Mouse (Mus musculus): ENCODE data around the gene Spp2. TPM values are rescaled to one million over a fixed set of nuclear protein-coding genes. Genes with fewer than 3 reads are reported as not detected.
"Not testable (repeated sequence)": the region's sequence is repeated elsewhere in the genome, so short reads cannot be mapped to it uniquely, and the experiment has no call there.

The Spp2 gene
- polyA plus RNA-seq, 1 experiment from 2014 or later = 0.53 TPM

DNA sequence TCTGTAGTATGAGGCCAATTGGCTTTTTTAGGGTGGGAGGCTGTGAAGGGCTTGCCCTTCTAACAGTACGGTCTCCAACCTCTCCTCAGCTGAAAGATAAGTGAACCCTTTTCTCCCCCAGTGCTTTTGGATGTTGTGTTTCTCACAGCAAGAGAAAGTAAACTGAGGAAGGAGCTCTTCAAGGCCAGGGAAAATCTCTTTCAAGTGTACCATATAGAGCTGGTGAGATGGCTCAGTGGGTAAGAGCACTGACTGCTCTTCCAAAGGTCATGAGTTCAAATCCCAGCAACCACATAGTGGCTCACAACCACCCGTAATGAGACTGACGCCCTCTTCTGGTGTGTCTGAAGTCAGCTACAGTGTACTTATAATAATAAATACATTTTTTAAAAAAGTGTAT lies 41.3 kb downstream of the Spp2 start:
- not testable (repeated sequence) for H3K9ac ChIP-seq (replicated peaks; ENCODE audit: low read depth, low read length); H3K4me2 ChIP-seq (ENCODE audit: low read length); H3K27ac ChIP-seq (ENCODE audit: low read length); H3K27me3 ChIP-seq (replicated peaks; ENCODE audit: control insufficient read depth, insufficient read depth, low read length); H3K36me3 ChIP-seq (ENCODE audit: control insufficient read depth, insufficient read depth); H3K4me3 ChIP-seq (replicated peaks; ENCODE audit: low read length); ATAC-seq; H3K9me3 ChIP-seq (ENCODE audit: control insufficient read depth, low read length); H3K4me1 ChIP-seq (replicated peaks; ENCODE audit: control insufficient read depth, insufficient read depth, low read length)
- 76% methylated on average over 3 of the region's 3 CpGs for WGBS

DNA sequence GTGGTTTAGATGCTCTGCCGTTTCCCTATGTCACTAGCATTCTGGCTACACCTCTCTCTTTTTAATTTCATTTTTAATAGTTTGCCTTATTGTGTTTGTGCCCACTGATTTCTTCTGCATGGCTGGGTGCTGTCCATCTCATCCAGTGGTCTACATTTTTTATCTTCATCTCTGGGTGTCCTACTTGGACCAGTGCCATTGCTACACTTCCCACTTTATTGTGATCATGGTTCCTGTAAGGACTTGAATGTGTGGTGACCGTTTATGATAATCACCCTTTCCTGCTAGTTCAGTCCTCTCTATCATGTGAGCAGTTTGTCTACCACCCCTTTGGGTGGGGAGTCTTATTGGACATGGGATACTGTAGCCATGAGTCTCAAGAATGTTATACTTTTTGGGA lies 43.0 kb downstream of the Spp2 start:
- no peak overlapping the region for H3K9ac ChIP-seq (replicated peaks; ENCODE audit: low read depth, low read length)
- peaks cover 2% of the 10 kb centered on the region; the same call in 1 of the 2 replicates for H3K4me1 ChIP-seq (replicated peaks; ENCODE audit: control insufficient read depth, insufficient read depth, low read length)
- H3K4me2 ChIP-seq (ENCODE audit: low read length) = no peak overlapping the region
- no peak overlapping the region for H3K4me3 ChIP-seq (replicated peaks; ENCODE audit: low read length)
- no peaks in the 10 kb centered on the region for H3K9me3 ChIP-seq (ENCODE audit: control insufficient read depth, low read length)
- no peak for ATAC-seq
- no peaks in the 10 kb centered on the region for H3K27me3 ChIP-seq (replicated peaks; ENCODE audit: control insufficient read depth, insufficient read depth, low read length)
- no peaks in the 10 kb centered on the region for H3K36me3 ChIP-seq (ENCODE audit: control insufficient read depth, insufficient read depth)
- no peak overlapping the region for H3K27ac ChIP-seq (ENCODE audit: low read length)
- 87% methylated on average over 2 of the region's 2 CpGs for WGBS

- Histone ChIP-seq H3K27me3 (replicated peaks; ENCODE audit: control insufficient read depth, insufficient read depth, low read length) (no peaks in the 10 kb centered on the region), H3K36me3 (ENCODE audit: control insufficient read depth, insufficient read depth) (no peaks in the 10 kb centered on the region), H3K9ac (replicated peaks; ENCODE audit: low read depth, low read length) (no peak overlapping the region), H3K4me3 (replicated peaks; ENCODE audit: low read length) (no peak overlapping the region), H3K4me1 (replicated peaks; ENCODE audit: control insufficient read depth, insufficient read depth, low read length) (peaks cover 2% of the 10 kb centered on the region; the same call in 1 of the 2 replicates), H3K9me3 (ENCODE audit: control insufficient read depth, low read length) (no peaks in the 10 kb centered on the region), H3K4me2 (ENCODE audit: low read length) (no peak overlapping the region), H3K27ac (ENCODE audit: low read length) (no peak overlapping the region)
- no peak for ATAC-seq
- 84% methylated on average over 4 of the region's 4 CpGs for WGBS
Observed at GRCm38 (mm10) chr1:88450668-88451067, 43.9 kb downstream of the Spp2 start.

DNA sequence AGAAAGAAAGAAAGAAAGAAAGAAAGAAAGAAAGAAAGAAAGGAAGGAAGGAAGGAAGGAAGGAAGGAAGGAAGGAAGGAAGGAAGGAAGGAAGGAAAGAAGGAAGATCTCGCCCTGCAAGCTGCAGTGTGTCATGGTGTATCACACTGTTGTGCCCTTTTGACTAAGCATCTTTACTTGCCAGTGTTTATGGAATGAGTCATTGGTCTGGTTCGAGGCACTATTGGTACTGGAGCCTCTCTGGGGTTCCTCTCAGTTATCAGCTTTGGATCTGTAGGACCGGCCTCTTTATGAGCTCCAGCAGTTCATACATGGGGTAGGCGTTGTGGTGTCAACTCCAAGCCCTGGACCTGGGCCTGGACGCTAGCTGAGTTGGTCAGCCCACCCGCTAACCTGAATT lies 45.4 kb downstream of the Spp2 start:
- H3K4me3 ChIP-seq (replicated peaks; ENCODE audit: low read length) = no peak overlapping the region
- H3K27me3 ChIP-seq (replicated peaks; ENCODE audit: control insufficient read depth, insufficient read depth, low read length) = no peaks in the 10 kb centered on the region
- no peak overlapping the region for H3K9ac ChIP-seq (replicated peaks; ENCODE audit: low read depth, low read length)
- H3K27ac ChIP-seq (ENCODE audit: low read length) = no peak overlapping the region
- H3K36me3 ChIP-seq (ENCODE audit: control insufficient read depth, insufficient read depth) = no peaks in the 10 kb centered on the region
- 91% methylated on average over 6 of the region's 6 CpGs for WGBS
- no peak overlapping the region for H3K4me2 ChIP-seq (ENCODE audit: low read length)
- H3K9me3 ChIP-seq (ENCODE audit: control insufficient read depth, low read length) = no peaks in the 10 kb centered on the region
- no peaks in the 10 kb centered on the region; the same call in 1 of the 2 replicates for H3K4me1 ChIP-seq (replicated peaks; ENCODE audit: control insufficient read depth, insufficient read depth, low read length)
- ATAC-seq = no peak

- Histone ChIP-seq H3K9ac (replicated peaks; ENCODE audit: low read depth, low read length) (no peak overlapping the region), H3K4me1 (replicated peaks; ENCODE audit: control insufficient read depth, insufficient read depth, low read length) (no peaks in the 10 kb centered on the region), H3K27me3 (replicated peaks; ENCODE audit: control insufficient read depth, insufficient read depth, low read length) (no peaks in the 10 kb centered on the region), H3K27ac (ENCODE audit: low read length) (no peak overlapping the region), H3K4me3 (replicated peaks; ENCODE audit: low read length) (no peak overlapping the region), H3K9me3 (ENCODE audit: control insufficient read depth, low read length) (peaks cover 3% of the 10 kb centered on the region; the same call in 1 of the 2 replicates), H3K36me3 (ENCODE audit: control insufficient read depth, insufficient read depth) (no peaks in the 10 kb centered on the region), H3K4me2 (ENCODE audit: low read length) (no peak overlapping the region)
- ATAC-seq = no peak
- 57% methylated on average over 3 of the region's 3 CpGs for WGBS
Observed at GRCm38 (mm10) chr1:88454703-88455102, 47.9 kb downstream of the Spp2 start.

DNA sequence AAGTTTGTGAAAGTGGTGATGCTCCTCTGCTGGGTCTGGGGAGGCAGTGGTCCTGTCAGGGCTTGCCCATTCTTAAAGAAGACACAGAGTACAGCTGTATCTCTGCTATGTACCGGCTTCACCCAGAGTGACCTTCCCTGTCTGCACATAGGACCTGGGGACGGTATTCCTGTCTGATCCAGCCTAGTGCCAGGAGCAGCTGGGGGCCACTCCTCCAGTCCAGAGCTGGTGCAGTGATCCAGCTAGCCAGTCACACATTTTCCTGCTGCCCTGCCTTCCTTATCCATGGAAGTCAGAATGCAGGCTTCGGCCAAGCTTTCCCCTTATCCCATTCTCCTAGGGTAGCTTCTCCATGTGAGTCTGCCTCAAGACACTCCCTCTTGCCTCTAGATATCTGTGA lies 49.0 kb downstream of the Spp2 start:
- Histone ChIP-seq H3K9me3 (ENCODE audit: control insufficient read depth, low read length) (peaks cover 3% of the 10 kb centered on the region; the same call in 1 of the 2 replicates), H3K4me1 (replicated peaks; ENCODE audit: control insufficient read depth, insufficient read depth, low read length) (no peaks in the 10 kb centered on the region), H3K4me3 (replicated peaks; ENCODE audit: low read length) (no peak overlapping the region), H3K9ac (replicated peaks; ENCODE audit: low read depth, low read length) (no peak overlapping the region), H3K36me3 (ENCODE audit: control insufficient read depth, insufficient read depth) (no peaks in the 10 kb centered on the region), H3K4me2 (ENCODE audit: low read length) (no peak overlapping the region), H3K27ac (ENCODE audit: low read length) (no peak overlapping the region), H3K27me3 (replicated peaks; ENCODE audit: control insufficient read depth, insufficient read depth, low read length) (no peaks in the 10 kb centered on the region)
- WGBS = 81% methylated on average over 3 of the region's 3 CpGs
- no peak for ATAC-seq

DNA sequence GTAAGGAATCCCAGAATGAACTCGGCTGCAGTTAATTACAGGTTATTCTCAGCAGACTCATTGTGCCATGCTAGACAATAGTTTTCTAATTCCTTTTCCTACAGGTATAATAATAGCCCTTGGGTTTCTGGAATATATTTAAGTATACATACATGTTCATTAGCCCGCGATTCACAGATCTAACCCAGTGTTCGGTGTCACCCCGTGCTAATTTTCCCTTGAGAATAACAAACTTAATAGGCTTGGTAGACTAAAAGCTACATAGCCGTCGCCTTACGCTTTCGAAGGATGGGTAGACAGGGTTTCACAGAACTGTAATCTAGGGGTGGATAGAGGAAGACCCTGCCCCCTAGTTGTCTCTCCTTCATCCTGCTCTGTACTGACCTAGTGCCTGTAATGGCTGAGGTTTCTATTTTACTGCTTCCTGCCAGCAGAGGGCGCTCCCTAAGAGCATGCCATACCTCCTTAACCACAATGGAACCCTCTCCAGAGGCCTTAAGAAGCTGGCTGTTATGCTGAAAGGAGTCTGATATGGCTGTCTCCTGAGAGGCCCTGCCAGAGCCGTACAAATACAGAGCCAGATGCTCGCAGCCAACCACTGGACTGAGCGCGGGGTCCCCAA lies 49.8 kb downstream of the Spp2 start:
- ATAC-seq = peak; percentile 72
- no peak overlapping the region for H3K27ac ChIP-seq (ENCODE audit: low read length)

GRCm38 (mm10) chr1:88459196-88459595 lies 52.4 kb downstream of the Spp2 start:
- H3K9ac ChIP-seq (replicated peaks; ENCODE audit: low read depth, low read length) = no peak overlapping the region
- no peak overlapping the region for H3K27ac ChIP-seq (ENCODE audit: low read length)
- H3K4me1 ChIP-seq (replicated peaks; ENCODE audit: control insufficient read depth, insufficient read depth, low read length) = no peaks in the 10 kb centered on the region
- H3K9me3 ChIP-seq (ENCODE audit: control insufficient read depth, low read length) = peaks cover 3% of the 10 kb centered on the region; the same call in 1 of the 2 replicates
- ATAC-seq = no peak
- 88% methylated on average over 4 of the region's 4 CpGs for WGBS
- H3K36me3 ChIP-seq (ENCODE audit: control insufficient read depth, insufficient read depth) = no peaks in the 10 kb centered on the region
- no peaks in the 10 kb centered on the region for H3K27me3 ChIP-seq (replicated peaks; ENCODE audit: control insufficient read depth, insufficient read depth, low read length)
- no peak overlapping the region for H3K4me3 ChIP-seq (replicated peaks; ENCODE audit: low read length)
- no peak overlapping the region for H3K4me2 ChIP-seq (ENCODE audit: low read length)

More for the DNA sequence above, 49.8 kb downstream of the Spp2 start:
- WGBS = 46% methylated on average over 14 of the region's 14 CpGs
- Histone ChIP-seq H3K4me3 (replicated peaks; ENCODE audit: low read length) (no peak overlapping the region), H3K36me3 (ENCODE audit: control insufficient read depth, insufficient read depth) (no peaks in the 10 kb centered on the region), H3K9me3 (ENCODE audit: control insufficient read depth, low read length) (peaks cover 3% of the 10 kb centered on the region; the same call in 1 of the 2 replicates), H3K27me3 (replicated peaks; ENCODE audit: control insufficient read depth, insufficient read depth, low read length) (no peaks in the 10 kb centered on the region), H3K4me2 (ENCODE audit: low read length) (no peak overlapping the region), H3K9ac (replicated peaks; ENCODE audit: low read depth, low read length) (no peak overlapping the region), H3K4me1 (replicated peaks; ENCODE audit: control insufficient read depth, insufficient read depth, low read length) (no peaks in the 10 kb centered on the region)

DNA sequence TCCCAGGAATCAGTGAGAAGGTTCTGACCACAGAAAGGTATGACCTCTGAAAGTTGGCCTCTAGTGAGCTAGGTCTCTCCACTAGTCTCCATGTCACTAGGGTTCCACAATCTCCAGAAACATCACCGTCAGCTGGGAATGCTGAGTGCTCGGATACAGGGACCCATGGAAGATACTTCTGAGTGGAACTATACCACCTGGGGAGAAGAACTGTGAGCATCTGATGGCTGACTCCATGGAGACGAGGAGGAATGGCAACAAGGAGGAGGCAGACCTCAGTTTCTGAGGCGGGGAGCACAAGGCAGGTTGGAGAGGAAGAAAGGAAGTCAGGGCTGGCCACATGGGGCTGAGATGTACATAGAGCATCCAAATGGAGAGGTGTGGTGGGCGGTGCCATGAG lies 52.9 kb downstream of the Spp2 start:
- H3K27me3 ChIP-seq (replicated peaks; ENCODE audit: control insufficient read depth, insufficient read depth, low read length) = no peaks in the 10 kb centered on the region
- no peaks in the 10 kb centered on the region for H3K36me3 ChIP-seq (ENCODE audit: control insufficient read depth, insufficient read depth)
- 83% methylated on average over 5 of the region's 5 CpGs for WGBS
- H3K4me2 ChIP-seq (ENCODE audit: low read length) = no peak overlapping the region
- H3K9ac ChIP-seq (replicated peaks; ENCODE audit: low read depth, low read length) = no peak overlapping the region
- no peak overlapping the region for H3K4me3 ChIP-seq (replicated peaks; ENCODE audit: low read length)
- no peak overlapping the region for H3K27ac ChIP-seq (ENCODE audit: low read length)
- ATAC-seq = no peak
- peaks cover 3% of the 10 kb centered on the region; the same call in 1 of the 2 replicates for H3K9me3 ChIP-seq (ENCODE audit: control insufficient read depth, low read length)
- no peaks in the 10 kb centered on the region for H3K4me1 ChIP-seq (replicated peaks; ENCODE audit: control insufficient read depth, insufficient read depth, low read length)

- Histone ChIP-seq H3K9me3 (ENCODE audit: control insufficient read depth, low read length) (peaks cover 3% of the 10 kb centered on the region; the same call in 1 of the 2 replicates), H3K4me3 (replicated peaks; ENCODE audit: low read length) (no peak overlapping the region), H3K4me2 (ENCODE audit: low read length) (no peak overlapping the region), H3K9ac (replicated peaks; ENCODE audit: low read depth, low read length) (no peak overlapping the region), H3K27ac (ENCODE audit: low read length) (no peak overlapping the region), H3K4me1 (replicated peaks; ENCODE audit: control insufficient read depth, insufficient read depth, low read length) (no peaks in the 10 kb centered on the region), H3K27me3 (replicated peaks; ENCODE audit: control insufficient read depth, insufficient read depth, low read length) (no peaks in the 10 kb centered on the region), H3K36me3 (ENCODE audit: control insufficient read depth, insufficient read depth) (no peaks in the 10 kb centered on the region)
- no peak for ATAC-seq
- WGBS = 33% methylated on average over 1 of the region's 1 CpGs
Observed at GRCm38 (mm10) chr1:88461096-88461495, 54.3 kb downstream of the Spp2 start.

All from forebrain, embryonic 16.5 days (tissue).